Mouse (Mus musculus) cerebellum, adult 11-12 months (tissue): Measurements from ENCODE around the gene Pdcd6ip.
"Not testable (repeated sequence)": the region's sequence is repeated elsewhere in the genome, so short reads cannot be mapped to it uniquely, and the experiment has no call there.

ENCODE experiments used
- DNase-seq: peaks from one replicate; pipeline ENCODE4 v3.0.0; 2022

The Pdcd6ip gene

GRCm38 (mm10) chr9:113707481-113708360 lies at the start of gene Pdcd6ip:
Pdcd6ip (minus strand) TSS chr9:113708259.
- DNase-seq: peak; percentile 94

- no peak for DNase-seq
These were observed 48.0 kb upstream of the Pdcd6ip start for GRCm38 (mm10) chr9:113755888-113756719.

GRCm38 (mm10) chr9:113749356-113749755 lies 41.3 kb upstream of the Pdcd6ip start:
- no peak for DNase-seq

GRCm38 (mm10) chr9:113743291-113743690 lies 35.2 kb upstream of the Pdcd6ip start:
- DNase-seq: no peak

GRCm38 (mm10) chr9:113742361-113742794 lies 34.3 kb upstream of the Pdcd6ip start:
- peak; percentile 18 for DNase-seq

GRCm38 (mm10) chr9:113741637-113742137 lies 33.6 kb upstream of the Pdcd6ip start:
- DNase-seq: peak; percentile 44

- peak; percentile 55 for DNase-seq
These were observed 33.1 kb upstream of the Pdcd6ip start, which contains the start of gene Clasp2 for GRCm38 (mm10) chr9:113741108-113741636. Clasp2 (plus strand) TSS chr9:113741473.

GRCm38 (mm10) chr9:113738941-113739340 lies 30.9 kb upstream of the Pdcd6ip start:
- DNase-seq: no peak

- no peak for DNase-seq
These were observed 30.0 kb upstream of the Pdcd6ip start for GRCm38 (mm10) chr9:113738021-113738420.

GRCm38 (mm10) chr9:113735920-113736319 lies 27.9 kb upstream of the Pdcd6ip start:
- no peak for DNase-seq

- DNase-seq: no peak
These were observed 23.5 kb upstream of the Pdcd6ip start for GRCm38 (mm10) chr9:113731540-113731939.

GRCm38 (mm10) chr9:113726991-113727680 lies 19.1 kb upstream of the Pdcd6ip start:
- no peak for DNase-seq

- no peak for DNase-seq
These were observed 18.1 kb upstream of the Pdcd6ip start for GRCm38 (mm10) chr9:113726131-113726530.

- not testable (repeated sequence) for DNase-seq
These were observed 17.6 kb upstream of the Pdcd6ip start for GRCm38 (mm10) chr9:113725609-113726008.

- no peak for DNase-seq
These were observed 16.6 kb upstream of the Pdcd6ip start for GRCm38 (mm10) chr9:113724646-113725045.

GRCm38 (mm10) chr9:113719063-113719462 lies 11.0 kb upstream of the Pdcd6ip start:
- DNase-seq: no peak

- DNase-seq: no peak
These were observed 2.8 kb upstream of the Pdcd6ip start for GRCm38 (mm10) chr9:113710871-113711270.

GRCm38 (mm10) chr9:113708361-113709280 lies 562 bp upstream of the Pdcd6ip start:
- no peak for DNase-seq

GRCm38 (mm10) chr9:113706841-113707240 lies 1.2 kb downstream of the Pdcd6ip start:
- no peak for DNase-seq

- DNase-seq: no peak
These were observed 2.0 kb downstream of the Pdcd6ip start for GRCm38 (mm10) chr9:113706108-113706507.

- DNase-seq: no peak
These were observed 6.5 kb downstream of the Pdcd6ip start for GRCm38 (mm10) chr9:113701441-113702160.
